Mouse (Mus musculus) stomach, postnatal 0 days (tissue): ENCODE measurements around the gene Gamt.

Source experiments
- CTCF ChIP-seq: IDR thresholded peaks from 2 replicates; pipeline ENCODE4 v1.5.1; 2016; ENCODE audit warnings: antibody characterized with exemption, low read depth, mild to moderate bottlenecking, moderate library complexity
- EP300 ChIP-seq: optimal IDR thresholded peaks from 2 replicates; pipeline ENCODE3; 2016; ENCODE audit warnings: antibody characterized with exemption

- TF ChIP-seq CTCF: no peak
- TF ChIP-seq EP300: no peak
These were observed 38.5 kb upstream of the Gamt start for GRCm38 (mm10) chr10:80299301-80299700.
